Comparison of ENCODE assay signal across 16 mouse cellular contexts in the genomic region with DNA sequence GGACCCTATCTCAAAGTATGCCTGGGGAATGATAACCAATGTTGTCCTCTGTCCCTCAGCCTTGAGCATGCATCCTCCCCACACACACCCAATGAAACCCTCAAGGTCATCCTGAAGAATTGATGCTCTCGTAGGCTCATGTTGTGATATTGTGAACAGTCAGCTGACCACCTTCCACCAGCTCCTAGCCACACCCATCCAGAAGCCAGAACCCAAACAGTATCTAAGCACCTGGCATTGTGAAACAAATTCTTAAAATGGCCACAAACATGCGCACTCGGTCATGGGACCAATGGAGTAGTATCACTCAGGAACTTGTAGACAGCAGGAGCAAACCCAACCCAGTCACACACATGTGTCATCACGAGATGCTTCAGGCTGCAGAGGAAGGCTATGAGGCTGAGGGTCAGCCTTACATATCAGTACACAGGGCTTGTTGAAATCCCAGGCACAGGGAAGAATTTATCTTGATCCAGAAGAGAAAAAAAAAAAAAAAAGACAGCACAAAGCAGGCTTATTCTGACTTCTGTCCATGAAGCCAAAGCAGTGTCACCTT.
"Had no signal": no experiment of that assay in that cellular context is flagged by ENCODE, and none has a peak within 500 bp of the region (broad histone marks: within the 10 kb centered on the region; RNA-seq: fewer than 3 reads in every experiment).

No protein-coding gene starts in this region.

- H3K27ac ChIP-seq: left cerebral cortex, adult 2 months; liver, embryonic 13.5 days; stomach, postnatal 0 days had no signal

- DNase-seq: kidney, postnatal 36 days; layer of hippocampus, postnatal 36 days; liver, embryonic 13.5 days; lung, adult 2 months; lung, postnatal 14 days; lung, postnatal 4 days; midbrain, embryonic 14.5 days; right cerebral cortex, adult 18-20 months; right cerebral cortex, postnatal 14 days; right cerebral cortex, postnatal 4 days; thymus, adult 2 months; thymus, postnatal 14 days; thymus, postnatal 4 days had no signal

- H3K27me3 ChIP-seq: liver, embryonic 13.5 days had no signal

- H3K36me3 ChIP-seq: liver, embryonic 13.5 days had no signal

- H3K4me3 ChIP-seq: left cerebral cortex, adult 2 months; liver, embryonic 13.5 days had no signal

- H3K9me3 ChIP-seq: liver, embryonic 13.5 days had no signal

- H3K4me2 ChIP-seq: liver, embryonic 13.5 days; midbrain, embryonic 11.5 days had no signal

- H3K9ac ChIP-seq: liver, embryonic 13.5 days had no signal
